Mouse (Mus musculus) brain, adult 2 months (tissue): ENCODE results near the gene Ube2o.

ENCODE experiments used
- DNase-seq: peaks from one replicate; pipeline ENCODE4 v3.0.0; 2011; ENCODE audit warnings: low read depth, low spot score

The Ube2o gene

GRCm38 (mm10) chr11:116488207-116488606, 93.0 kb downstream of the Ube2o start:
- no peak for DNase-seq
